Mouse (Mus musculus) ovary, postnatal 36 days (tissue): Measurements from ENCODE around the gene Mien1.

Experiments
- DNase-seq: peaks from one replicate; pipeline ENCODE4 v3.0.0; 2022; ENCODE audit warnings: low spot score, mixed read lengths

The Mien1 gene

GRCm38 (mm10) chr11:98459860-98460259, 21.1 kb upstream of the Mien1 start:
- no peak for DNase-seq

- DNase-seq, result no peak
Observed at GRCm38 (mm10) chr11:98459071-98459741, 20.4 kb upstream of the Mien1 start.

- no peak for DNase-seq
Observed at GRCm38 (mm10) chr11:98458121-98458990, 19.6 kb upstream of the Mien1 start.

GRCm38 (mm10) chr11:98457367-98458120, 18.8 kb upstream of the Mien1 start:
- DNase-seq, result peak; percentile 85

- no peak for DNase-seq
Observed at GRCm38 (mm10) chr11:98456945-98457344, 18.2 kb upstream of the Mien1 start.

GRCm38 (mm10) chr11:98456545-98456944, 17.8 kb upstream of the Mien1 start:
- DNase-seq, result no peak

GRCm38 (mm10) chr11:98455484-98455883, 16.7 kb upstream of the Mien1 start:
- no peak for DNase-seq

- no peak for DNase-seq
Observed at GRCm38 (mm10) chr11:98449921-98450771, 11.4 kb upstream of the Mien1 start.

GRCm38 (mm10) chr11:98449419-98449818, 10.6 kb upstream of the Mien1 start:
- DNase-seq, result no peak

- no peak for DNase-seq
Observed at GRCm38 (mm10) chr11:98448191-98448790, 9.5 kb upstream of the Mien1 start.

GRCm38 (mm10) chr11:98447475-98447834, 8.7 kb upstream of the Mien1 start:
- DNase-seq, result no peak

GRCm38 (mm10) chr11:98446562-98447474, 8.0 kb upstream of the Mien1 start:
- no peak for DNase-seq

GRCm38 (mm10) chr11:98446213-98446561, 7.4 kb upstream of the Mien1 start, which contains the start of gene Grb7:
Grb7 (plus strand) TSS chr11:98446394.
- DNase-seq, result no peak

GRCm38 (mm10) chr11:98445679-98446078, 6.9 kb upstream of the Mien1 start:
- DNase-seq, result no peak

GRCm38 (mm10) chr11:98445238-98445637, 6.4 kb upstream of the Mien1 start:
- DNase-seq, result no peak

- DNase-seq, result no peak
Observed at GRCm38 (mm10) chr11:98443688-98444087, 4.9 kb upstream of the Mien1 start.

GRCm38 (mm10) chr11:98437441-98437840, 1.4 kb downstream of the Mien1 start:
- DNase-seq, result no peak

- peak; percentile 3 for DNase-seq
Observed at GRCm38 (mm10) chr11:98435723-98436122, 3.1 kb downstream of the Mien1 start.

- DNase-seq, result no peak
Observed at GRCm38 (mm10) chr11:98431743-98432502, 6.9 kb downstream of the Mien1 start.
